In the genomic region with DNA sequence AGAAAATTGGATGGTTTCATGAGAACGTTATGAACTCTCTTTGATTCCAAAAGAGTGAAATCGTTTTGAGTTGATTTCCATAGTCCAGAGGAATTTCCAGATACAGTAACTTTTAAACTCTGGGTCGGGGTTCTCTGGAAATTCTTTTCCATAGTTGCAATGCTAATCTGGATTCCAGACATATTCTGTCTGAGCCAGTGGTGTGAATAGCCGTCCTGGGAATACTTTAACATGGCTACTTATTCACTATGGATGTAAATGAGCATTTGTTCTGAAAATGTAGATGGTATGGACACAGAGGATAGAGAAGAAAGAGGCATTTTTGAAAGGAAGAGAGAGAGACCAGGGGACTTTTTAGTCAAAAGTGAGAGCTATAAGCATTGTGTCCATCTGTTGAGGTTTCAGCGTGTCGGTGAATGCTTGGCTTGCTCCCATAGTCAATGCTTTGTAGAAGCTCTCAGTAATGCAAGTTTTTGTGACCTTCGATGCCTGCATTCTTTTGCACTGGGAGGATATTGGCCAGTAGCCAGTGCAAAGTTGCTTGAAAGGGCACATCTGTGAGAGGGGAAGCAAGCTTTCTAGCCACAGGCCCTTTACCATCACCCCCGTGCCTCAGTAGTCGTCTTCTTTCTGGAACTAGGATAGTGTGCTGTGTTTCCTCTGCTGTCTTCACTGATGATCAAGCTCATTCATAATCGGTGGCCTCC, we compare ENCODE assay signal across 14 mouse cellular contexts.
DNase-seq lines count a peak whose midpoint lies in the region; ATAC-seq and TF ChIP-seq lines count a peak whose summit lies in the region.
"Had no signal": no experiment of that assay in that cellular context is flagged by ENCODE, and none has a peak within 500 bp of the region (broad histone marks: within the 10 kb centered on the region; RNA-seq: fewer than 3 reads in every experiment).

No protein-coding gene starts in this region.

- no peak for TF ChIP-seq CTCF in brain, embryonic 14.5 days (IDR thresholded peaks at IDR 0.05; ENCODE audit: borderline replicate concordance, extremely low read depth, insufficient read depth, insufficient read length)

- H3K4me3 ChIP-seq in kidney, embryonic 15.5 days (replicated peaks), result no peak overlapping the region
- no peak overlapping the region for H3K4me3 ChIP-seq in limb, embryonic 14.5 days (replicated peaks; ENCODE audit: low read length)
- H3K4me3 ChIP-seq: forebrain, embryonic 12.5 days; layer of hippocampus, adult 2 months; megakaryocyte, embryonic 14.5 days had no signal

- ATAC-seq in kidney, embryonic 15.5 days (replicated peaks; ENCODE audit: low FRiP score), result no peak
- peak; percentile 50 for ATAC-seq in limb, embryonic 14.5 days (ENCODE audit: low FRiP score, low read depth)
- ATAC-seq in erythroid progenitor cell, adult 5-6 weeks (replicated peaks; ENCODE audit: low FRiP score, poor library complexity, severe bottlenecking), result no peak

- H3K9me3 ChIP-seq in kidney, embryonic 15.5 days (replicated peaks), result no peaks in the 10 kb centered on the region
- H3K9me3 ChIP-seq in limb, embryonic 14.5 days (ENCODE audit: control insufficient read depth, low read length), result no peaks in the 10 kb centered on the region
- H3K9me3 ChIP-seq: forebrain, embryonic 12.5 days; megakaryocyte, embryonic 14.5 days had no signal

- H3K4me2 ChIP-seq in kidney, embryonic 15.5 days, result no peak overlapping the region
- no peak overlapping the region for H3K4me2 ChIP-seq in limb, embryonic 14.5 days (replicated peaks; ENCODE audit: low read depth, low read length, severe bottlenecking)
- H3K4me2 ChIP-seq: forebrain, embryonic 12.5 days had no signal

- DNase-seq in adrenal gland, adult 2 months, result peak; percentile 33
- no peak for DNase-seq in adrenal gland, postnatal 4 days (ENCODE audit: low spot score in 2 of 2)
- peak; percentile 40 for DNase-seq in kidney, adult 11 months
- peak; percentile 69 for DNase-seq in brain, embryonic 14.5 days (ENCODE audit: low read depth)
- peak; percentile 76 for DNase-seq in limb, embryonic 14.5 days (ENCODE audit: low spot score)
- DNase-seq in cerebellum, adult 18-20 months, result no peak
- DNase-seq: cerebellum, adult 2 months; embryo, embryonic 11 days; liver had no signal

- H3K36me3 ChIP-seq in kidney, embryonic 15.5 days, result no peaks in the 10 kb centered on the region
- H3K36me3 ChIP-seq in limb, embryonic 14.5 days (ENCODE audit: control insufficient read depth, insufficient read depth, low read length), result no peaks in the 10 kb centered on the region
- H3K36me3 ChIP-seq: forebrain, embryonic 12.5 days had no signal

- H3K27ac ChIP-seq in kidney, embryonic 15.5 days, result no peak overlapping the region
- H3K27ac ChIP-seq in limb, embryonic 14.5 days (replicated peaks; ENCODE audit: low read depth, low read length), result peak overlapping the region; percentile 10; the same call in 1 of the 2 replicates
- H3K27ac ChIP-seq: forebrain, embryonic 12.5 days; layer of hippocampus, adult 2 months had no signal

- no peaks in the 10 kb centered on the region for H3K27me3 ChIP-seq in kidney, embryonic 15.5 days
- no peaks in the 10 kb centered on the region for H3K27me3 ChIP-seq in limb, embryonic 14.5 days (ENCODE audit: control insufficient read depth, insufficient read depth, low read length)
- H3K27me3 ChIP-seq: forebrain, embryonic 12.5 days had no signal

- 60% methylated on average over 10 of the region's 10 CpGs for WGBS in kidney, embryonic 15.5 days
- WGBS in limb, embryonic 14.5 days, result 47% methylated on average over 10 of the region's 10 CpGs

- no peak for TF ChIP-seq POLR2A in brain, embryonic 14.5 days (IDR thresholded peaks at IDR 0.05; ENCODE audit: borderline replicate concordance, extremely low read depth, insufficient read depth, insufficient read length, poor library complexity, severe bottlenecking)
- no peak for TF ChIP-seq POLR2A in limb, embryonic 14.5 days (IDR thresholded peaks at IDR 0.05; ENCODE audit: borderline replicate concordance, extremely low read depth, insufficient read depth, insufficient read length)

- no peak overlapping the region for H3K9ac ChIP-seq in kidney, embryonic 15.5 days
- no peak overlapping the region for H3K9ac ChIP-seq in limb, embryonic 14.5 days (ENCODE audit: low read depth, low read length, severe bottlenecking)
- H3K9ac ChIP-seq: forebrain, embryonic 12.5 days had no signal

- H3K4me1 ChIP-seq in kidney, embryonic 15.5 days, result no peaks in the 10 kb centered on the region
- peaks cover 13% of the 10 kb centered on the region; the same call in 1 of the 2 replicates for H3K4me1 ChIP-seq in limb, embryonic 14.5 days (ENCODE audit: control insufficient read depth, insufficient read depth, low read length)
- H3K4me1 ChIP-seq: megakaryocyte, embryonic 14.5 days had no signal

Comparison
In these comparisons a context has a peak if more than half of its experiments do, and no peak if none do; other contexts are left out.
1. DNase-seq: peak in adrenal gland, adult 2 months (single experiment), kidney, adult 11 months (single experiment), brain, embryonic 14.5 days (single experiment) and limb, embryonic 14.5 days (single experiment); none in adrenal gland, postnatal 4 days (0 of 2) and cerebellum, adult 18-20 months (0 of 2).